Mouse (Mus musculus): Measurements from ENCODE around the gene Cog3. TPM values are rescaled to one million over a fixed set of nuclear protein-coding genes. Genes with fewer than 3 reads are reported as not detected.

Gene Cog3
- polyA plus RNA-seq, 1 experiment from 2014 or later, result 25.8 TPM

GRCm38 (mm10) chr14:75711731-75712130, 42.6 kb downstream of the Cog3 start:
- no peak for ATAC-seq

GRCm38 (mm10) chr14:75708986-75709385, 45.3 kb downstream of the Cog3 start:
- CTCF ChIA-PET, result no interaction called here
- H3K27me3 ChIP-seq, result no peaks in the 10 kb centered on the region
- POLR2A ChIA-PET, result interaction anchor here (1.0 kb wide), 1 partner anchor 10 kb away, joined by 3 read pairs; no protein-coding TSS in a partner anchor
- in situ Hi-C loops (cut with MboI; ENCODE audit: low pct_unique_long_range_greater_than_20kb), result no loop called here
- no peak for TF ChIP-seq CTCF (IDR thresholded peaks at IDR 0.05)
- DNase-seq (ENCODE audit: low read depth, low spot score) (no peak), ATAC-seq (no peak)

More at GRCm38 (mm10) chr14:75711731-75712130, 42.6 kb downstream of the Cog3 start:
- H3K27me3 ChIP-seq, result no peaks in the 10 kb centered on the region
- CTCF ChIA-PET, result no interaction called here
- TF ChIP-seq CTCF (IDR thresholded peaks at IDR 0.05), result no peak
- in situ Hi-C loops (cut with MboI; ENCODE audit: low pct_unique_long_range_greater_than_20kb), result no loop called here
- no peak for DNase-seq (ENCODE audit: low read depth, low spot score)
- POLR2A ChIA-PET, result no interaction called here

GRCm38 (mm10) chr14:75707771-75708170, 46.5 kb downstream of the Cog3 start:
- ChIA-PET CTCF (no interaction called here), POLR2A (interaction anchor here (1.0 kb wide), 1 partner anchor 11 kb away, joined by 3 read pairs; no protein-coding TSS in a partner anchor)
- no peak for TF ChIP-seq CTCF (IDR thresholded peaks at IDR 0.05)
- in situ Hi-C loops (cut with MboI; ENCODE audit: low pct_unique_long_range_greater_than_20kb), result no loop called here
- DNase-seq (ENCODE audit: low read depth, low spot score) (no peak), ATAC-seq (no peak)
- no peaks in the 10 kb centered on the region for H3K27me3 ChIP-seq

- no peaks in the 10 kb centered on the region for H3K27me3 ChIP-seq
- POLR2A ChIA-PET, result no interaction called here
- CTCF ChIA-PET, result no interaction called here
- in situ Hi-C loops (cut with MboI; ENCODE audit: low pct_unique_long_range_greater_than_20kb), result no loop called here
- ATAC-seq (no peak), DNase-seq (ENCODE audit: low read depth, low spot score) (no peak)
- no peak for TF ChIP-seq CTCF (IDR thresholded peaks at IDR 0.05)
These were observed 47.7 kb downstream of the Cog3 start for GRCm38 (mm10) chr14:75706647-75707046.

GRCm38 (mm10) chr14:75697928-75698327, 56.4 kb downstream of the Cog3 start:
- ATAC-seq (no peak), DNase-seq (ENCODE audit: low read depth, low spot score) (no peak)
- no peak for TF ChIP-seq CTCF (IDR thresholded peaks at IDR 0.05)
- ChIA-PET CTCF (interaction anchor here (1.0 kb wide), 1 partner anchor 16 kb away, joined by 3 read pairs; no protein-coding TSS in a partner anchor), POLR2A (no interaction called here)
- no peaks in the 10 kb centered on the region for H3K27me3 ChIP-seq
- in situ Hi-C loops (cut with MboI; ENCODE audit: low pct_unique_long_range_greater_than_20kb), result no loop called here

GRCm38 (mm10) chr14:75696096-75696495, 58.2 kb downstream of the Cog3 start:
- no peaks in the 10 kb centered on the region for H3K27me3 ChIP-seq
- TF ChIP-seq CTCF (IDR thresholded peaks at IDR 0.05), result no peak
- DNase-seq (ENCODE audit: low read depth, low spot score) (no peak), ATAC-seq (no peak)
- ChIA-PET POLR2A (no interaction called here), CTCF (interaction anchor here (1.1 kb wide), 1 partner anchor 504 kb away, joined by 3 read pairs; no protein-coding TSS in a partner anchor)
- in situ Hi-C loops (cut with MboI; ENCODE audit: low pct_unique_long_range_greater_than_20kb), result no loop called here

GRCm38 (mm10) chr14:75690428-75690827, 63.9 kb downstream of the Cog3 start:
- TF ChIP-seq CTCF (IDR thresholded peaks at IDR 0.05), result no peak
- H3K27me3 ChIP-seq, result no peaks in the 10 kb centered on the region
- ATAC-seq (no peak), DNase-seq (ENCODE audit: low read depth, low spot score) (no peak)
- POLR2A ChIA-PET, result no interaction called here
- CTCF ChIA-PET, result no interaction called here
- in situ Hi-C loops (cut with MboI; ENCODE audit: low pct_unique_long_range_greater_than_20kb), result no loop called here

GRCm38 (mm10) chr14:75676316-75676715, 78.0 kb downstream of the Cog3 start:
- ChIA-PET CTCF (no interaction called here), POLR2A (no interaction called here)
- peaks cover 3% of the 10 kb centered on the region for H3K27me3 ChIP-seq
- ATAC-seq (no peak), DNase-seq (ENCODE audit: low read depth, low spot score) (no peak)
- in situ Hi-C loops (cut with MboI; ENCODE audit: low pct_unique_long_range_greater_than_20kb), result no loop called here
- TF ChIP-seq CTCF (IDR thresholded peaks at IDR 0.05), result no peak

- in situ Hi-C loops (cut with MboI; ENCODE audit: low pct_unique_long_range_greater_than_20kb), result no loop called here
- DNase-seq (ENCODE audit: low read depth, low spot score) (no peak), ATAC-seq (no peak)
- ChIA-PET CTCF (interaction anchor here (0.7 kb wide), 2 partner anchors 45 to 386 kb away, joined by 3 read pairs; no protein-coding TSS in a partner anchor), POLR2A (no interaction called here)
- no peaks in the 10 kb centered on the region for H3K27me3 ChIP-seq
- TF ChIP-seq CTCF (IDR thresholded peaks at IDR 0.05), result no peak
These were observed 85.2 kb downstream of the Cog3 start for GRCm38 (mm10) chr14:75669085-75669645.

GRCm38 (mm10) chr14:75665430-75666180, 88.7 kb downstream of the Cog3 start:
- in situ Hi-C loops (cut with MboI; ENCODE audit: low pct_unique_long_range_greater_than_20kb), result no loop called here
- POLR2A ChIA-PET, result interaction anchor here (0.6 kb wide), 1 partner anchor 762 kb away, joined by 6 read pairs; no protein-coding TSS in a partner anchor
- CTCF ChIA-PET, result no interaction called here
- peak; percentile 88 for ATAC-seq
- H3K27me3 ChIP-seq, result no peaks in the 10 kb centered on the region
- TF ChIP-seq CTCF (IDR thresholded peaks at IDR 0.05), result no peak
- DNase-seq (ENCODE audit: low read depth, low spot score), result peak; percentile 58

- no peak for ATAC-seq
- DNase-seq (ENCODE audit: low read depth, low spot score), result no peak
- no peak for TF ChIP-seq CTCF (IDR thresholded peaks at IDR 0.05)
- ChIA-PET POLR2A (no interaction called here), CTCF (no interaction called here)
- no peaks in the 10 kb centered on the region for H3K27me3 ChIP-seq
- in situ Hi-C loops (cut with MboI; ENCODE audit: low pct_unique_long_range_greater_than_20kb), result no loop called here
These were observed 92.8 kb downstream of the Cog3 start for GRCm38 (mm10) chr14:75661548-75661947.
